Mouse (Mus musculus): ENCODE measurements around the gene Cyp2b13. TPM values are rescaled to one million over a fixed set of nuclear protein-coding genes. Genes with fewer than 3 reads are reported as not detected.
"Not testable (repeated sequence)": the region's sequence is repeated elsewhere in the genome, so short reads cannot be mapped to it uniquely, and the experiment has no call there.

Cyp2b13 gene
- not detected in 2 replicates for polyA plus RNA-seq (2016; fragmentation: Nextera tagmentation; extraction: Ambion mirVana)

- H3K27me3 ChIP-seq (ENCODE audit: low read depth, poor library complexity, severe bottlenecking); H3K36me3 ChIP-seq; DNase-seq (ENCODE audit: low spot score); H3K27ac ChIP-seq (replicated peaks); H3K4me1 ChIP-seq; H3K4me3 ChIP-seq: not testable (repeated sequence)
- WGBS: 71% methylated on average over 1 of the region's 2 CpGs
- H3K9me3 ChIP-seq (replicated peaks): peaks cover 15% of the 10 kb centered on the region; the same call in 1 of the 2 replicates
Measured at GRCm38 (mm10) chr7:26061197-26061596, at the start of gene Cyp2b13. TSS of gene Cyp2b13 (plus strand) at chr7:26061497.

- WGBS: 88% methylated on average over 1 of the region's 3 CpGs
Measured at GRCm38 (mm10) chr7:26019814-26020332, 41.4 kb upstream of the Cyp2b13 start.

GRCm38 (mm10) chr7:26054885-26055630, 6.2 kb upstream of the Cyp2b13 start:
- peaks cover 28% of the 10 kb centered on the region; the same call in 1 of the 2 replicates for H3K9me3 ChIP-seq (replicated peaks)
- not testable (repeated sequence) for DNase-seq (ENCODE audit: low spot score); H3K27ac ChIP-seq (replicated peaks); H3K36me3 ChIP-seq; H3K4me3 ChIP-seq; H3K27me3 ChIP-seq (ENCODE audit: low read depth, poor library complexity, severe bottlenecking); H3K4me1 ChIP-seq
- 83% methylated on average over 4 of the region's 4 CpGs for WGBS

More at GRCm38 (mm10) chr7:26019814-26020332, 41.4 kb upstream of the Cyp2b13 start:
- not testable (repeated sequence) for H3K27me3 ChIP-seq (ENCODE audit: low read depth, poor library complexity, severe bottlenecking); H3K4me1 ChIP-seq; H3K36me3 ChIP-seq; H3K9me3 ChIP-seq (replicated peaks); H3K27ac ChIP-seq (replicated peaks); H3K4me3 ChIP-seq; DNase-seq (ENCODE audit: low spot score)

- not testable (repeated sequence) for H3K36me3 ChIP-seq; H3K9me3 ChIP-seq (replicated peaks); H3K4me3 ChIP-seq; H3K27ac ChIP-seq (replicated peaks); H3K27me3 ChIP-seq (ENCODE audit: low read depth, poor library complexity, severe bottlenecking); H3K4me1 ChIP-seq; DNase-seq (ENCODE audit: low spot score)
- WGBS: 56% methylated on average over 29 of the region's 29 CpGs
Measured at GRCm38 (mm10) chr7:26071677-26072076, 10.4 kb downstream of the Cyp2b13 start.

GRCm38 (mm10) chr7:26082595-26082994, 21.3 kb downstream of the Cyp2b13 start:
- Histone ChIP-seq H3K4me1 (no peaks in the 10 kb centered on the region), H3K9me3 (replicated peaks) (peaks cover 73% of the 10 kb centered on the region), H3K27me3 (ENCODE audit: low read depth, poor library complexity, severe bottlenecking) (no peaks in the 10 kb centered on the region), H3K4me3 (no peak overlapping the region), H3K27ac (replicated peaks) (no peak overlapping the region), H3K36me3 (no peaks in the 10 kb centered on the region)
- 87% methylated on average over 2 of the region's 2 CpGs for WGBS
- no peak for DNase-seq (ENCODE audit: low spot score)

- WGBS: 95% methylated on average over 1 of the region's 1 CpGs
Measured at GRCm38 (mm10) chr7:26087391-26087790, 26.1 kb downstream of the Cyp2b13 start.

GRCm38 (mm10) chr7:26088578-26088977, 27.3 kb downstream of the Cyp2b13 start:
- H3K27ac ChIP-seq (replicated peaks); DNase-seq (ENCODE audit: low spot score); H3K27me3 ChIP-seq (ENCODE audit: low read depth, poor library complexity, severe bottlenecking); H3K4me3 ChIP-seq; H3K4me1 ChIP-seq; H3K36me3 ChIP-seq: not testable (repeated sequence)
- H3K9me3 ChIP-seq (replicated peaks): peaks cover 55% of the 10 kb centered on the region

More at GRCm38 (mm10) chr7:26087391-26087790, 26.1 kb downstream of the Cyp2b13 start:
- Histone ChIP-seq H3K27me3 (ENCODE audit: low read depth, poor library complexity, severe bottlenecking) (no peaks in the 10 kb centered on the region), H3K4me1 (no peaks in the 10 kb centered on the region), H3K4me3 (no peak overlapping the region), H3K36me3 (no peaks in the 10 kb centered on the region), H3K27ac (replicated peaks) (no peak overlapping the region), H3K9me3 (replicated peaks) (peaks cover 61% of the 10 kb centered on the region)
- DNase-seq (ENCODE audit: low spot score): no peak

- not testable (repeated sequence) for DNase-seq (ENCODE audit: low spot score); H3K9me3 ChIP-seq (replicated peaks); H3K27ac ChIP-seq (replicated peaks); H3K4me3 ChIP-seq; H3K4me1 ChIP-seq; H3K36me3 ChIP-seq; H3K27me3 ChIP-seq (ENCODE audit: low read depth, poor library complexity, severe bottlenecking)
- WGBS: no CpG with 5 or more reads among the region's 2 CpGs
Measured at GRCm38 (mm10) chr7:26139623-26140022, 78.3 kb downstream of the Cyp2b13 start.

- not testable (repeated sequence) for H3K9me3 ChIP-seq (replicated peaks); H3K4me1 ChIP-seq; H3K36me3 ChIP-seq; DNase-seq (ENCODE audit: low spot score); H3K27ac ChIP-seq (replicated peaks); H3K4me3 ChIP-seq; H3K27me3 ChIP-seq (ENCODE audit: low read depth, poor library complexity, severe bottlenecking)
- WGBS: 80% methylated on average over 1 of the region's 3 CpGs
Measured at GRCm38 (mm10) chr7:26143657-26144056, 82.4 kb downstream of the Cyp2b13 start.

Other genes starting within 250 kb of the Cyp2b13 start
- gene Cyp2s1, start 244.6 kb upstream of the Cyp2b13 start, polyA plus RNA-seq (2016; fragmentation: Nextera tagmentation; extraction: Ambion mirVana): 0.25 and 0.34 TPM in 2 replicates
- gene Cyp2b10, start 163.9 kb upstream of the Cyp2b13 start, polyA plus RNA-seq (2016; fragmentation: Nextera tagmentation; extraction: Ambion mirVana): not detected in 2 replicates
- gene Cyp2b9, start 111.9 kb downstream of the Cyp2b13 start, polyA plus RNA-seq (2016; fragmentation: Nextera tagmentation; extraction: Ambion mirVana): not detected in 2 replicates
- not detected in 2 replicates for gene Vmn1r184, start 198.8 kb downstream of the Cyp2b13 start, polyA plus RNA-seq (2016; fragmentation: Nextera tagmentation; extraction: Ambion mirVana)
- not detected in 2 replicates for gene Cyp2a4, start 245.7 kb downstream of the Cyp2b13 start, polyA plus RNA-seq (2016; fragmentation: Nextera tagmentation; extraction: Ambion mirVana)